Mouse (Mus musculus): ENCODE measurements at regions not wholly inside any gene's neighbourhood (a gene's known extent, or its start where the extent isn't known, plus 50 kb on each side); places are given as distances from the start of the nearest gene placed in this dataset.

- no peaks in the 10 kb centered on the region for H3K9me3 ChIP-seq (replicated peaks; ENCODE audit: control insufficient read depth, low read length)
- WGBS (ENCODE audit: insufficient replicate concordance): 49% methylated on average over 11 of the region's 11 CpGs
- H3K27ac ChIP-seq (ENCODE audit: low read depth, low read length): no peak overlapping the region; the same call in 1 of the 2 replicates
- H3K36me3 ChIP-seq (ENCODE audit: control insufficient read depth, insufficient read depth, low read length): no peaks in the 10 kb centered on the region
- no peak; the same call in 1 of the 2 replicates for ATAC-seq (replicated peaks; ENCODE audit: insufficient number of reproducible peaks, low FRiP score, low TSS enrichment)
- peaks cover 2% of the 10 kb centered on the region; the same call in 1 of the 2 replicates for H3K4me1 ChIP-seq (ENCODE audit: control insufficient read depth, insufficient read depth, low read length)
- no peaks in the 10 kb centered on the region for H3K27me3 ChIP-seq (ENCODE audit: control insufficient read depth, insufficient read depth, low read length)
- no peak overlapping the region for H3K9ac ChIP-seq (ENCODE audit: low read depth, low read length)
- H3K4me2 ChIP-seq: no peak overlapping the region
- H3K4me3 ChIP-seq (ENCODE audit: low read depth, low read length): no peak overlapping the region
These were observed 192.9 kb upstream of the Hs6st1 start for GRCm38 (mm10) chr1:35875210-35875811.

- Histone ChIP-seq H3K36me3 (ENCODE audit: control insufficient read depth, insufficient read depth, low read length) (no peaks in the 10 kb centered on the region), H3K4me3 (ENCODE audit: low read depth, low read length) (no peak overlapping the region), H3K4me1 (ENCODE audit: control insufficient read depth, insufficient read depth, low read length) (peaks cover 2% of the 10 kb centered on the region; the same call in 1 of the 2 replicates), H3K4me2 (no peak overlapping the region), H3K9me3 (replicated peaks; ENCODE audit: control insufficient read depth, low read length) (no peaks in the 10 kb centered on the region), H3K9ac (ENCODE audit: low read depth, low read length) (no peak overlapping the region), H3K27ac (ENCODE audit: low read depth, low read length) (no peak overlapping the region), H3K27me3 (ENCODE audit: control insufficient read depth, insufficient read depth, low read length) (no peaks in the 10 kb centered on the region)
- no peak for ATAC-seq (replicated peaks; ENCODE audit: insufficient number of reproducible peaks, low FRiP score, low TSS enrichment)
- 78% methylated on average over 4 of the region's 4 CpGs for WGBS (ENCODE audit: insufficient replicate concordance)
These were observed 189.8 kb upstream of the Hs6st1 start for GRCm38 (mm10) chr1:35878426-35878825.

GRCm38 (mm10) chr1:35879388-35880093 lies 188.7 kb upstream of the Hs6st1 start:
- WGBS (ENCODE audit: insufficient replicate concordance): 47% methylated on average over 11 of the region's 11 CpGs
- 0 out of 2 replicates have a peak, but pooled peaks have one; percentile 14 for ATAC-seq (replicated peaks; ENCODE audit: insufficient number of reproducible peaks, low FRiP score, low TSS enrichment)
- H3K27ac ChIP-seq (ENCODE audit: low read depth, low read length): no peak overlapping the region
- peak overlapping the region; percentile 29; the same call in 1 of the 2 replicates for H3K4me2 ChIP-seq
- H3K4me1 ChIP-seq (ENCODE audit: control insufficient read depth, insufficient read depth, low read length): peaks cover 2% of the 10 kb centered on the region; the same call in 1 of the 2 replicates
- H3K9me3 ChIP-seq (replicated peaks; ENCODE audit: control insufficient read depth, low read length): no peaks in the 10 kb centered on the region
- no peak overlapping the region for H3K4me3 ChIP-seq (ENCODE audit: low read depth, low read length)
- no peaks in the 10 kb centered on the region for H3K27me3 ChIP-seq (ENCODE audit: control insufficient read depth, insufficient read depth, low read length)
- no peaks in the 10 kb centered on the region for H3K36me3 ChIP-seq (ENCODE audit: control insufficient read depth, insufficient read depth, low read length)
- H3K9ac ChIP-seq (ENCODE audit: low read depth, low read length): no peak overlapping the region

- Histone ChIP-seq H3K27me3 (ENCODE audit: control insufficient read depth, insufficient read depth, low read length) (no peaks in the 10 kb centered on the region), H3K4me1 (ENCODE audit: control insufficient read depth, insufficient read depth, low read length) (peaks cover 2% of the 10 kb centered on the region; the same call in 1 of the 2 replicates), H3K9ac (ENCODE audit: low read depth, low read length) (no peak overlapping the region), H3K36me3 (ENCODE audit: control insufficient read depth, insufficient read depth, low read length) (no peaks in the 10 kb centered on the region), H3K4me2 (no peak overlapping the region), H3K4me3 (ENCODE audit: low read depth, low read length) (no peak overlapping the region), H3K9me3 (replicated peaks; ENCODE audit: control insufficient read depth, low read length) (no peaks in the 10 kb centered on the region), H3K27ac (ENCODE audit: low read depth, low read length) (no peak overlapping the region)
- 71% methylated on average over 6 of the region's 6 CpGs for WGBS (ENCODE audit: insufficient replicate concordance)
- ATAC-seq (replicated peaks; ENCODE audit: insufficient number of reproducible peaks, low FRiP score, low TSS enrichment): no peak
These were observed 187.5 kb upstream of the Hs6st1 start for GRCm38 (mm10) chr1:35880562-35881265.

- Histone ChIP-seq H3K36me3 (ENCODE audit: control insufficient read depth, insufficient read depth, low read length) (no peaks in the 10 kb centered on the region), H3K4me1 (ENCODE audit: control insufficient read depth, insufficient read depth, low read length) (peaks cover 2% of the 10 kb centered on the region; the same call in 1 of the 2 replicates), H3K4me3 (ENCODE audit: low read depth, low read length) (no peak overlapping the region), H3K4me2 (no peak overlapping the region), H3K27me3 (ENCODE audit: control insufficient read depth, insufficient read depth, low read length) (no peaks in the 10 kb centered on the region), H3K27ac (ENCODE audit: low read depth, low read length) (no peak overlapping the region), H3K9me3 (replicated peaks; ENCODE audit: control insufficient read depth, low read length) (no peaks in the 10 kb centered on the region), H3K9ac (ENCODE audit: low read depth, low read length) (no peak overlapping the region)
- WGBS (ENCODE audit: insufficient replicate concordance): 76% methylated on average over 4 of the region's 4 CpGs
- ATAC-seq (replicated peaks; ENCODE audit: insufficient number of reproducible peaks, low FRiP score, low TSS enrichment): no peak
These were observed 186.7 kb upstream of the Hs6st1 start for GRCm38 (mm10) chr1:35881521-35881920.

- Histone ChIP-seq H3K4me1 (ENCODE audit: control insufficient read depth, insufficient read depth, low read length) (peaks cover 2% of the 10 kb centered on the region; the same call in 1 of the 2 replicates), H3K4me3 (ENCODE audit: low read depth, low read length) (no peak overlapping the region), H3K9ac (ENCODE audit: low read depth, low read length) (no peak overlapping the region), H3K36me3 (ENCODE audit: control insufficient read depth, insufficient read depth, low read length) (no peaks in the 10 kb centered on the region), H3K9me3 (replicated peaks; ENCODE audit: control insufficient read depth, low read length) (no peaks in the 10 kb centered on the region), H3K27me3 (ENCODE audit: control insufficient read depth, insufficient read depth, low read length) (no peaks in the 10 kb centered on the region), H3K4me2 (no peak overlapping the region), H3K27ac (ENCODE audit: low read depth, low read length) (no peak overlapping the region)
- 67% methylated on average over 1 of the region's 1 CpGs for WGBS (ENCODE audit: insufficient replicate concordance)
- no peak for ATAC-seq (replicated peaks; ENCODE audit: insufficient number of reproducible peaks, low FRiP score, low TSS enrichment)
These were observed 186.1 kb upstream of the Hs6st1 start for GRCm38 (mm10) chr1:35882101-35882500.

GRCm38 (mm10) chr1:35889731-35890499 lies 178.3 kb upstream of the Hs6st1 start:
- Histone ChIP-seq H3K9ac (ENCODE audit: low read depth, low read length) (no peak overlapping the region), H3K4me1 (ENCODE audit: control insufficient read depth, insufficient read depth, low read length) (peaks cover 5% of the 10 kb centered on the region; the same call in 1 of the 2 replicates), H3K4me2 (no peak overlapping the region), H3K4me3 (ENCODE audit: low read depth, low read length) (no peak overlapping the region), H3K36me3 (ENCODE audit: control insufficient read depth, insufficient read depth, low read length) (no peaks in the 10 kb centered on the region), H3K27ac (ENCODE audit: low read depth, low read length) (no peak overlapping the region), H3K9me3 (replicated peaks; ENCODE audit: control insufficient read depth, low read length) (peaks cover 2% of the 10 kb centered on the region), H3K27me3 (ENCODE audit: control insufficient read depth, insufficient read depth, low read length) (no peaks in the 10 kb centered on the region)
- 0 out of 2 replicates have a peak, but pooled peaks have one; percentile 8 for ATAC-seq (replicated peaks; ENCODE audit: insufficient number of reproducible peaks, low FRiP score, low TSS enrichment)
- 52% methylated on average over 19 of the region's 19 CpGs for WGBS (ENCODE audit: insufficient replicate concordance)

- peaks cover 5% of the 10 kb centered on the region; the same call in 1 of the 2 replicates for H3K4me1 ChIP-seq (ENCODE audit: control insufficient read depth, insufficient read depth, low read length)
- H3K4me3 ChIP-seq (ENCODE audit: low read depth, low read length): no peak overlapping the region
- no peak for ATAC-seq (replicated peaks; ENCODE audit: insufficient number of reproducible peaks, low FRiP score, low TSS enrichment)
- H3K9me3 ChIP-seq (replicated peaks; ENCODE audit: control insufficient read depth, low read length): peaks cover 5% of the 10 kb centered on the region
- H3K4me2 ChIP-seq: no peak overlapping the region
- H3K27ac ChIP-seq (ENCODE audit: low read depth, low read length): no peak overlapping the region
- H3K27me3 ChIP-seq (ENCODE audit: control insufficient read depth, insufficient read depth, low read length): no peaks in the 10 kb centered on the region
- H3K36me3 ChIP-seq (ENCODE audit: control insufficient read depth, insufficient read depth, low read length): no peaks in the 10 kb centered on the region
- WGBS (ENCODE audit: insufficient replicate concordance): 79% methylated on average over 15 of the region's 15 CpGs
- H3K9ac ChIP-seq (ENCODE audit: low read depth, low read length): no peak overlapping the region
These were observed 177.7 kb upstream of the Hs6st1 start for GRCm38 (mm10) chr1:35890500-35890900.

Measured in heart, embryonic 11.5 days (tissue).